Mouse (Mus musculus) neural tube, embryonic 11.5 days (tissue): ENCODE results near the gene Cyp8b1. TPM values are rescaled to one million over a fixed set of nuclear protein-coding genes. Genes with fewer than 3 reads are reported as not detected.

Experiments
- ATAC-seq: fragments of 200-750 bp; cut with Nextera tagmentation; 2 replicates; pipeline ENCODE4 v1.8.0; 2017; ENCODE audit warnings: moderate number of reproducible peaks, mild to moderate bottlenecking, moderate TSS enrichment, moderate library complexity; ENCODE audit not compliant: insufficient read depth, low FRiP score, low TSS enrichment
- DNase-seq: peaks from one replicate; pipeline ENCODE4 v3.0.0-alpha.2; 2015; ENCODE audit warnings: low spot score
- H3K27ac ChIP-seq: fragments of 300-500 bp; sonication (generic); 2 replicates; pipeline ENCODE4 v1.5.1; 2014; ENCODE audit warnings: low read depth, mild to moderate bottlenecking, low read length
- H3K27me3 ChIP-seq: fragments of 300-500 bp; sonication (generic); 2 replicates; pipeline ENCODE4 v1.6.1; 2014; ENCODE audit warnings: mild to moderate bottlenecking, low read length, mixed read lengths; ENCODE audit not compliant: control insufficient read depth, insufficient read depth
- H3K36me3 ChIP-seq: fragments of 300-500 bp; sonication (generic); 2 replicates; pipeline ENCODE4 v1.6.1; 2014; ENCODE audit warnings: mild to moderate bottlenecking, low read length, moderate library complexity, mixed read lengths; ENCODE audit not compliant: control insufficient read depth, insufficient read depth
- H3K4me1 ChIP-seq: fragments of 300-500 bp; sonication (generic); 2 replicates; pipeline ENCODE4 v1.6.1; 2014; ENCODE audit warnings: low read length, mixed read lengths; ENCODE audit not compliant: control insufficient read depth, insufficient read depth
- H3K4me2 ChIP-seq: fragments of 300-500 bp; sonication (generic); 2 replicates; pipeline ENCODE4 v1.6.1; 2014; ENCODE audit warnings: low read depth, mild to moderate bottlenecking, moderate library complexity
- H3K4me3 ChIP-seq: fragments of 300-500 bp; sonication (generic); 2 replicates; pipeline ENCODE4 v1.5.1; 2014; ENCODE audit warnings: low read depth, low read length
- H3K9ac ChIP-seq: fragments of 300-500 bp; sonication (generic); 2 replicates; pipeline ENCODE4 v1.6.1; 2014; ENCODE audit warnings: mild to moderate bottlenecking, low read length
- H3K9me3 ChIP-seq: fragments of 300-500 bp; sonication (generic); 2 replicates; pipeline ENCODE4 v1.6.1; 2016; ENCODE audit warnings: low read length; ENCODE audit not compliant: control insufficient read depth
- WGBS: fragments of 180-500 bp; shearing (Covaris S2); extraction: QIAGEN DNeasy Blood & Tissue Kit; methylation state at CpG from one replicate; pipeline ENCODE4 v1.1.7; 2014; 5-methylcytosine and 5-hydroxymethylcytosine counted together
- polyA plus RNA-seq: library from polyadenylated mRNA; unstranded; fragments of >200 nt; fragmentation: Nextera tagmentation; extraction: Ambion mirVana; gene quantifications from 2 replicates; pipeline ENCODE4 v1.2.1, GENCODE M21; 2014

Cyp8b1 gene
- polyA plus RNA-seq, 1 experiment from 2014 or later, result not detected

GRCm38 (mm10) chr9:121901710-121902700 is 14.1 kb downstream of the Cyp8b1 start:
- ATAC-seq, result no peak

GRCm38 (mm10) chr9:121900282-121900855 is 15.7 kb downstream of the Cyp8b1 start:
- Histone ChIP-seq H3K4me3 (no peak overlapping the region), H3K4me1 (no peaks in the 10 kb centered on the region), H3K27ac (no peak overlapping the region), H3K9me3 (no peaks in the 10 kb centered on the region), H3K27me3 (no peaks in the 10 kb centered on the region), H3K4me2 (no peak overlapping the region), H3K9ac (no peak overlapping the region), H3K36me3 (no peaks in the 10 kb centered on the region)
- no peak for DNase-seq
- 78% methylated on average over 5 of the region's 5 CpGs for WGBS
- no peak for ATAC-seq

More at GRCm38 (mm10) chr9:121901710-121902700, 14.1 kb downstream of the Cyp8b1 start:
- H3K4me3 ChIP-seq, result no peak overlapping the region
- no peak overlapping the region for H3K9ac ChIP-seq
- no peaks in the 10 kb centered on the region for H3K27me3 ChIP-seq
- no peaks in the 10 kb centered on the region for H3K36me3 ChIP-seq
- H3K4me1 ChIP-seq, result no peaks in the 10 kb centered on the region
- no peak overlapping the region for H3K4me2 ChIP-seq
- H3K9me3 ChIP-seq, result no peaks in the 10 kb centered on the region
- no peak overlapping the region for H3K27ac ChIP-seq
- no peak for DNase-seq
- 69% methylated on average over 5 of the region's 5 CpGs for WGBS

GRCm38 (mm10) chr9:121899306-121899705 is 16.8 kb downstream of the Cyp8b1 start:
- WGBS, result 85% methylated on average over 6 of the region's 6 CpGs
- Histone ChIP-seq H3K4me1 (no peaks in the 10 kb centered on the region), H3K9ac (no peak overlapping the region), H3K36me3 (no peaks in the 10 kb centered on the region), H3K4me2 (no peak overlapping the region), H3K9me3 (no peaks in the 10 kb centered on the region), H3K4me3 (no peak overlapping the region), H3K27me3 (no peaks in the 10 kb centered on the region), H3K27ac (no peak overlapping the region)
- DNase-seq (no peak), ATAC-seq (no peak)

GRCm38 (mm10) chr9:121898245-121898644 is 17.9 kb downstream of the Cyp8b1 start, which contains the start of gene Ackr2:
TSS of gene Ackr2 (plus strand) at chr9:121898355.
- WGBS, result 83% methylated on average over 9 of the region's 9 CpGs

GRCm38 (mm10) chr9:121896820-121897219 is 19.3 kb downstream of the Cyp8b1 start:
- no peak overlapping the region for H3K27ac ChIP-seq
- DNase-seq, result no peak
- WGBS, result 85% methylated on average over 4 of the region's 4 CpGs
- H3K36me3 ChIP-seq, result no peaks in the 10 kb centered on the region
- H3K27me3 ChIP-seq, result no peaks in the 10 kb centered on the region
- H3K4me3 ChIP-seq, result no peak overlapping the region
- H3K4me2 ChIP-seq, result no peak overlapping the region
- no peak for ATAC-seq
- H3K4me1 ChIP-seq, result no peaks in the 10 kb centered on the region
- H3K9ac ChIP-seq, result no peak overlapping the region
- no peaks in the 10 kb centered on the region for H3K9me3 ChIP-seq

More at GRCm38 (mm10) chr9:121898245-121898644, 17.9 kb downstream of the Cyp8b1 start, which contains the start of gene Ackr2:
- H3K4me1 ChIP-seq, result no peaks in the 10 kb centered on the region
- no peak within 1 kb of the TSS for H3K27ac ChIP-seq
- ATAC-seq (no peak), DNase-seq (no peak)
- H3K27me3 ChIP-seq, result no peaks in the 10 kb centered on the region
- H3K36me3 ChIP-seq, result no peaks in the 10 kb centered on the region
- H3K9ac ChIP-seq, result no peak within 1 kb of the TSS
- H3K4me3 ChIP-seq, result no peak within 1 kb of the TSS
- no peaks in the 10 kb centered on the region for H3K9me3 ChIP-seq
- H3K4me2 ChIP-seq, result no peak within 1 kb of the TSS

GRCm38 (mm10) chr9:121895392-121895993 is 20.6 kb downstream of the Cyp8b1 start:
- WGBS, result 68% methylated on average over 7 of the region's 7 CpGs
- no peaks in the 10 kb centered on the region for H3K27me3 ChIP-seq

GRCm38 (mm10) chr9:121894447-121894846 is 21.7 kb downstream of the Cyp8b1 start:
- no peak overlapping the region for H3K27ac ChIP-seq

More at GRCm38 (mm10) chr9:121895392-121895993, 20.6 kb downstream of the Cyp8b1 start:
- Histone ChIP-seq H3K4me1 (no peaks in the 10 kb centered on the region), H3K9me3 (no peaks in the 10 kb centered on the region), H3K4me2 (no peak overlapping the region), H3K4me3 (no peak overlapping the region), H3K9ac (no peak overlapping the region), H3K27ac (no peak overlapping the region), H3K36me3 (no peaks in the 10 kb centered on the region)
- ATAC-seq, result no peak
- no peak for DNase-seq

GRCm38 (mm10) chr9:121892057-121892687 is 23.9 kb downstream of the Cyp8b1 start:
- H3K27ac ChIP-seq, result no peak overlapping the region
- ATAC-seq (no peak), DNase-seq (no peak)
- no peaks in the 10 kb centered on the region for H3K36me3 ChIP-seq
- no peak overlapping the region for H3K4me3 ChIP-seq
- no peaks in the 10 kb centered on the region for H3K9me3 ChIP-seq
- no peak overlapping the region for H3K4me2 ChIP-seq
- 84% methylated on average over 12 of the region's 12 CpGs for WGBS
- H3K9ac ChIP-seq, result no peak overlapping the region
- H3K4me1 ChIP-seq, result no peaks in the 10 kb centered on the region
- no peaks in the 10 kb centered on the region for H3K27me3 ChIP-seq

More at GRCm38 (mm10) chr9:121894447-121894846, 21.7 kb downstream of the Cyp8b1 start:
- Histone ChIP-seq H3K9me3 (no peaks in the 10 kb centered on the region), H3K4me3 (no peak overlapping the region), H3K27me3 (no peaks in the 10 kb centered on the region), H3K4me1 (no peaks in the 10 kb centered on the region), H3K4me2 (no peak overlapping the region), H3K9ac (no peak overlapping the region), H3K36me3 (no peaks in the 10 kb centered on the region)
- no peak for DNase-seq
- WGBS, result 89% methylated on average over 7 of the region's 7 CpGs
- no peak for ATAC-seq
